Mouse (Mus musculus) kidney, adult 9 months (tissue): ENCODE data around the gene Dnajc8.
"Not testable (repeated sequence)": the region's sequence is repeated elsewhere in the genome, so short reads cannot be mapped to it uniquely, and the experiment has no call there.

Experiments
- DNase-seq: peaks from one replicate; pipeline ENCODE4 v3.0.0; 2022

Dnajc8 gene

DNA sequence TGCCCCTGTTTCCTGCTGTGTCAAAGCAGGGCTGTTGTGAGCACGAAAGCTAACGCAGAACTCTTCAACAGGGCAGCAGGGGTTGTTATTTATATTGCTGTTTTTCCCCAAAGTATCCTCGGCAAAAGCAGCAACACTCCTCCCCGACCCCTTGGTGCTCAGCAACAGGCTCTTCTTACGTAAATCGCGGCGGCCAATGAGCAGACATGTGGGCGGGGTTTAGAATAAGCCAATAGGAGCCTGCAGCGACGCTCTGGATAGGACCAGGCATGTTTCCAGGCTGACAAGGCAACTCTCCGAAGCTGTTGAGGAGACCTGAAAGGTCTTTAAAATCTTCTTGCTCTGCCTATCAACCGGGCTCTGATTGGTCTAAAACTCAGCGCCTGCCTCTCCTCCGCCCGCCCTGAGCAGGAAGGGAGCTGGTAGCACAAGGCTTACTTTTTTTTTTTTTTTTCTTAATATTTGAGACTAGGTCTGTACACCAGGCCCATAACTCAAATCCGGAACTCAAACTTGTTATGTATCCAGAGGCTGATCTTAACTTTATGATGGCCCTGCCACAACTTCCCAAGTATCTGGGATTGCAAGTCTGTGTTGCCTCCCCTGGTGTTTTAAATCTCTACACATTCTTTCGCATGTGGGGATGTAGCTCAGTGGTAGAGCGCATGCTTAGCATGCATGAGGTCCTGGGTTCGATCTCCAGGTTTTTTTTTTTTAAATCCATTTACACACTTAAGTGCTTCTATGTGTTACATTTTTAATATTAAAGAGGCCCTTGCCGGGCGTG, 19.8 kb upstream of the Dnajc8 start:
- peak; percentile 98 for DNase-seq

DNA sequence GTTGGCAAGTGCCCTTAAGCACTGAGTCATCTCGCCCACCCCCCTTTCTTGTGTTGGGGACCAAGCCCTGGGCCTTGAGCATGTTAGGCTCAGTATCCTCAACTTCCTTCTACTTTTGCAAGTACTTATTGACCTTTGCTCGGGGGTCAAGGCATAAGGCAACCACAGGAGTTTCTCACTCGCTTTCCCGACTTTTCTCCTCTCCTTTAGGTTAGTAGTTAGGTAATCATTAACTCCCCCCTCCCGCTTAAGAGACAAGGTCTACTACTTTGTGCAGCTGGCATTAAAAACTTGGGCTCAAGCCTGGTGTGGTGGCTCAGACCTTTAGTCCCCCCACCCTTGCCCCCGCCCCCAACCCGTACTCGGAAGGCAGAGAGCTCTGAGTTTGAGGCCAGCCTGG, 17.3 kb upstream of the Dnajc8 start:
- DNase-seq: peak; percentile 93

DNA sequence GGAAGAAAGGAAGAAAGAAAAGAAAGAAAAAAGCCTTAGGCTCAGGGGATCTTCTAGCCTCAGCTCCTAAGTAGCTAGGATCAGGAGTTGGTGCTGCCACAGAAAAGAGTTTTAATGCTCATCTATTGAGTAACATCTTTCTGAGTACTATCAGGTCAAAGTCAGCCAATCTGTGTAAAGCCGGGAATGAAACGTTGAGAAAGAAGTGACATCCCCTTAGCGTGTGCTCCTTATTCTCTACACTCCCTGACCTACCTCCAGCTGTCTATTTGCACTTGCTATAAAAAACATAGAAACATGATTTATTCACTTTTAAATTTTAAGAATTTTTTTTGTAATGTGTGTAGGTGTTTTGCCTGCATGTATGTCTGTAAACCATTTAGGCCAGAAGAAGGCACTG, 16.2 kb upstream of the Dnajc8 start:
- DNase-seq: no peak

DNA sequence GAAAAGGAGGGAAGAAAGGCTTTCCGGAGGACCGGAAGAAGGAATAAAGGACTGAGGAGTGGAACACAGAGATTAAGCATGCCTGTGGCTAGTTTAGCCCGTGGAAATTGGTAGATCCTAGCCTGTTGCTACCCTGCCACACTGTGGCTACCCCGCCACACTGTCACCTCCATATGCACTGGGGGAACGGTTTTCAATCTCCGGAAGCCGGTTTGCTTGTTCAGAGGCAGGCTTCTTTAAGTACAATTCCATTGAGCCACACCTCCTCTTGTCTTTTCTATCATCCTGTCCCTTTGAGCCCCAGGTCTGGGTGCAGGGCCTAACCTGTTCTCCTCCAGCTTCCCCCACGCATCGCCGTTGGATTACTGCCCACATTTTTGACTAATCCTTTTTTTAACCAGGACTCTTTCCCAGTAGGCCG, 11.0 kb upstream of the Dnajc8 start:
- no peak for DNase-seq

- no peak for DNase-seq
Observed at GRCm38 (mm10) chr4:132524808-132525207, 10.5 kb upstream of the Dnajc8 start.

- no peak for DNase-seq
Observed at GRCm38 (mm10) chr4:132526678-132527077, 8.7 kb upstream of the Dnajc8 start.

DNA sequence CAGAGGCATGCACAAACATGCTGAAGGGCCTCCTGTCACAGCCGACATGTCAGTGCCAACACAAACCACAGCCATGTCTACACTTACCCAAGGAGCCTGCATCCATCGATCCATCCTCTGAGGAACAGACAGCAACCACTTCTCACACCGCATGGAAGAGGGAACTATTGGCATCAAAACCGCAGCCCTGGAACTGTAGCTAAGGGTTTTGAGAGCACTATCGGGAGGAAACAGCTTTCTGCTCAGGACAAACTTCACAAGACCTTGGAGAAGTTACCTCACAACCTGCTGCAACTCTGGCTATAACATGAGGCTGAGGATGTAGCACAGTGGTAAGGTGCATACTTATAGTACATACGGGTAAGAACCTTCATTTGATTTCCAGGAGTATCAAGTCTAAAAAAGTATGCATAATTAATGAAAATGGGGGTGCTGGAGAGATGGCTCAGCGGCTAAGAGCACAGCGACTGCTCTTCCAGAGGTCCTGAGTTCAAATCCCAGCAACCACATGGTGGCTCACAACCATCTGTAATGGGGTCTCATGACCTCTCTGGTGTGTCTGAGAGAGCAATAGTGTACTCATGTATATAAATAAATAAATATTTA, 7.3 kb upstream of the Dnajc8 start:
- DNase-seq: no peak

GRCm38 (mm10) chr4:132529344-132529743, 6.0 kb upstream of the Dnajc8 start:
- DNase-seq: no peak

GRCm38 (mm10) chr4:132530033-132530804, 5.1 kb upstream of the Dnajc8 start:
- no peak for DNase-seq

- DNase-seq: peak; percentile 83
Observed at GRCm38 (mm10) chr4:132532496-132532895, 2.9 kb upstream of the Dnajc8 start.

DNA sequence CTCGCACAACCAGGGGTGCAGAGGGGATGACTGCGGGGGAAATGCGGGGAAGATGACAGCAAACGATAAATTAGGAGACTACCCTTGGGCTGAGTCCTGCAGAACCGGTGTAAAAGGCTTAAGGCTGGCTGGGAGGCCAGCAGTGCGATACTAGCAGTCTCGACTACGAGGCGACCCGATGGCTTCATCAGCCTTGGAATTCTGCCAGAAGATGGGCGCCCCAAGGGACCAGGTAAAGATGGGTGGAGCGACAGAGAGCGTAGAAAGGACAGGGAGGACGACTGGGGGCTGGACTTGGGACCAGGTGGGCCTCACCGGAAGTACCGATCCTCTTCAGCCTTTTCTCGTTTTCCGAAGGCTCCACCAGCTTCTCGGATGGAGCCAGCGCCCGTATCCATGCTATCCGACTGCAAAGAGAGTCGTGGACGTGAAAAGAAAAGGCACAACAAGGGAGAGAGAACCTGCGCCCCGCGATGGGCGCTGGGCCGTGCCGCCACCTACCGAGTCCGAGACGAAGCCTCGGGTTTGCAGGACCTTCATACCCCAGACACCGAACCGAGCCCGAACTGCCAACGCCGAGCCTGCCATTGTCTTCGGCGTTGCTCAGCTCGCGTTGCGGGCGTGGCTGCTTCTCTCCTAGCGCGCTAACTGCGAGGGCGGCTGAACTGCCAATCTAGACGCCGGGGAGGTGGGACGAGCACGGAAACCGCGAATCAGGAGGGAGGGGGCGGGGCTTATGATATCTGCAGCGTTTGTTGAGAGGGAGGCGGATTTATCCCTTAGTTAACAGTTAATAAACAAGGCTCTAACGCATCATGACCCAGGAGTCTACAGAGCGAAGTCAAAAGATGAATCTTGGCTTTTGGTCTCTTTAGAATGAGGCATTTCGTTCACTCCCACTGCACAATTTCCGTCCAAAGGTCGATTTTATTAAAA, 2.1 kb upstream of the Dnajc8 start, which contains the start of gene Atpif1:
TSS of gene Atpif1 (minus strand) at position 679 of the 936 bp plus-strand sequence.
- peak; percentile 91 for DNase-seq

DNA sequence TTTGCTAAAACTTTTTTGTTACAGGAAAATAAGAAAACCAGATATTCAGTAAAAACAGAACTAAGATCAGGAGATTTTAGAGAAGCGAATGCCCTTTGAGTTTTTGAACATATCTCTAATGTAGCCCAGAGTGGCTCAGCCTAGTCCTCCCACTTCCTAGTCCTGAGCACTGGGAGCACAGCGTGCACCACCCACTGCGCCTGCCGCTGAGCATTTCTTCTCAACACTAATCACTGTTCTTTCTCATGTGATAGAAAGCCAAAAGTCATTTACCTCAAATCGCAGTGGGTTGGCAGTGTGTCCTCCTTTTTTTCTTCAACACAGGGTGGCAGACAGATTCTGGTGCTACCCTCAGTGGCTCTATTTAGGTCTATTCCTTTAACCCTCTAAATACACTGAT, 4.1 kb downstream of the Dnajc8 start:
- no peak for DNase-seq

DNA sequence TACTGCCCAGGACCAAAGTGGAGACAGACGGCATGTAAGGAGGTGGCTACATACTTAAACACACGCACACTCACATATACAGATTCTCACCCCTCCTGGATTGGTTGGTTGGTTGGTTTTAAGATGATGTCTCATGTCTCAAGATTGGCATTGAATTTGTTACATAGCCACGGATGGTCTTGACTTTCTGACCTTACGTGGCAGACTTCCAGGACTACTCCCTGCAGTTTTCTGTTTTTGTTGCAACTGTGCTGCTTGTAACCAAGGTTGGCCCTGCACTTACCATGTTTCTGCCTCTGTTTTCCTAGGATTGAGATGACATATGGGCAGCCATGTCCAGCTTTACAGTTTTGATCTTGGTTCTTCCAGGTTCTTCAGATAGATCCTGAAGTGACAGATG, 6.1 kb downstream of the Dnajc8 start:
- no peak for DNase-seq

DNA sequence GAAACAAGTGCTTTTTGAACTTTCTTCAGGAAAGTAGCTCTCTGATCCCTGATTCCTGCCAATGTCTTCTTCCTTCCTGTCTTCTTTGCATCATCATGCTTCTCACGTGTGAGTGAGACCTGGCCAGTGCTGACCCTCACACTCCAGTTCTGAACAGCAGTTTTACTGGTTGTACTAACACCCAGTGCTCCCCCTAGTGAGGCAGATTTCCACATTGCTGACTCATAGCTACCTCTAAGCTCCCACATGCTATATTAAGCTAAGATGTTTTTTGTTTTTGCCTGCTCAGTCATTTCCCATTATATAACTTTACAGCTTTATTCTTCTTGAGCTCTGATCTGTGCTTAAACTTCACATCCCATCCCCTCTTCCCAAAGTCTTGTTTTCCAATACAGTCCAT, 7.4 kb downstream of the Dnajc8 start:
- DNase-seq: no peak

- peak; percentile 86 for DNase-seq
Observed at GRCm38 (mm10) chr4:132545851-132546250, 10.5 kb downstream of the Dnajc8 start.

- no peak for DNase-seq
Observed at GRCm38 (mm10) chr4:132554221-132554620, 18.9 kb downstream of the Dnajc8 start.

GRCm38 (mm10) chr4:132554653-132555052, 19.3 kb downstream of the Dnajc8 start:
- DNase-seq: no peak

DNA sequence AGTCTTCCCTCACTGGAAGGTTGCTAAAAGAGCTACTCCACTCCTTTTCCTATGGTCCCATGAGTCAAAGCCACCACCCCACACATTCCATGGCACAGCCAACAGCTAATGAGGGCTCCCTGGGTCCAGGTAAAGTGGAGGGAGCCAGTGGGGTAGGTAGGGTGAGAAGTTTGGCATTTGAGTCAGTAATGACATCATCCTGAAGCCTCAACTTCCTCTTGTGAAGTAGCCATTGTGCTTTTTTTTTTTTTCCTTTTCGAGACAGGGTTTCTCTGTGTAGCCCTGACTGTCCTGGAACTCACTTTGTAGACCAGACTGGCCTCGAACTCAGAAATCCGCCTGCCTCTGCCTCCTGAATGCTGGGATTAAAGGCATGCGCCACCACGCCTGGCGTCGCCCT, 20.2 kb downstream of the Dnajc8 start:
- DNase-seq: not testable (repeated sequence)

DNA sequence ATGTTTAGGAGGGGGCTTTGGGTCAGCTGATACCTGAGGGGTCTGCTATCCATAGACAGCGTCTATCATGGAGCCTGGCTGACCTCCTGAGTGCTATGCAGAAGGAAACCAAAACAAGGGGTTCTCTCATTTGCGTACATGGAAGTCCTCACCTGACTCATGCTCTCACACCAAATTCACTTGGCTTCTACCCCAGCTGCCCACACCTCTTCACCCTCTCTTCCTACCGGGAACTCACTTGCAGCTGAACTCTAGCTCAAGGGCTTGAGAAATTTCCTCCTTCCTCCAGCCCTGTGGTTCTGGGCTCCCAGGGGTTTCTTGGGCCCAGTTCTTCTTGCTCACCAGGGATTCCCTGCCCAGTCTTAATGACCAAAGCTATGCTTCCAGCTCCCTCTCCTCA, 27.9 kb downstream of the Dnajc8 start:
- DNase-seq: no peak

DNA sequence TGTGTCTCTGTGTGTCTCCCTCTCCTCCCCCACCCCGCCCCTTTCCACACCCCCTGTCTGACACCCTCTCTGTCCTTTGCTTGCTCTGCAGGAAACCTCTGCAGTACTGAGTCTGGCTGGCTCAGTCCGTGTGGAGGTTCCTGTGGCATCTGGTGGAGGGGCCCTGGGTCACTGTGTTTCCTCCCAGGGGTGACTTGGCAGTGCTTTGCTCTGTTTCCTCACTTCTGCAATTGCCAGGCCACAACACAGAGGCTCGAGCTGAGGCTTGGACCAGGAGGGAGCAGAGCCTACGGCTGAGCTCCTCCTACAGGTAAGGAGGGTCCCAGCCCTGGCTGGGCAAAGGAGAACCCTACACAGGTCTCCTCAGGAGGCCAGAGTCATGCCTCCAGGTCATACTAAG, 28.6 kb downstream of the Dnajc8 start, which contains the start of gene Ptafr:
TSS of gene Ptafr (plus strand) at position 103 of the 400 bp plus-strand sequence.
- DNase-seq: no peak

DNA sequence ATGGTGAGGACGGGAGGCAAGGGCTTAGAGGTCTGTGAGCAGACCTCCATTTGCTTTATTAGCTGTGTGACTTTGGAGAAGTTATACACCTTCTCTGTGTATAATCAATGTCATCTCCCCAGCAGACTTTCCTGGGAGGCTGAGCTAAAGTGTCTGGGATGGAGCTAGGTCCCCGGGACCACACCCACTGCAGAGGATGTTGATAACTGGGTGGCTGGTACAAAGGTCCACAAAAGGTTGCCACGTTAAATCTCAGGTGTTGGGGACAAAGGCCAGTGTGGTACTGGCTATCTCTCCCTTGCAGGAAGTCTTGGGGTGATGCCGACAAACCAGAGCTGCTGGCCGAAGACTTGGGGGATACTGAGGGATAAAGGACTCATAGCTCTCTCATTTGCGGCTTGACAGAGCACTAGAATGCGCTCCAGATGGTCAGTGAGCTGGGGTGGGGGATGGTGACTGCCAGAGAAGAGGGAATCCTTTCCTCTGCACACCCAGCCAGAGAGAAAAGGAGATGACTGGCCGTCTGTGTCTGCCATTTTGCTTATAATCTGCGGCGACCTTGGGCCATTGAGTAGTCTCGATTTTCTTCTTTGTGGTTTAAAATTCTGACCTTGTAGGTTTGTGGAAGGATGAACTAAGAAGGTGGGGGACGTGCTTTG, 29.9 kb downstream of the Dnajc8 start:
- DNase-seq: no peak

DNA sequence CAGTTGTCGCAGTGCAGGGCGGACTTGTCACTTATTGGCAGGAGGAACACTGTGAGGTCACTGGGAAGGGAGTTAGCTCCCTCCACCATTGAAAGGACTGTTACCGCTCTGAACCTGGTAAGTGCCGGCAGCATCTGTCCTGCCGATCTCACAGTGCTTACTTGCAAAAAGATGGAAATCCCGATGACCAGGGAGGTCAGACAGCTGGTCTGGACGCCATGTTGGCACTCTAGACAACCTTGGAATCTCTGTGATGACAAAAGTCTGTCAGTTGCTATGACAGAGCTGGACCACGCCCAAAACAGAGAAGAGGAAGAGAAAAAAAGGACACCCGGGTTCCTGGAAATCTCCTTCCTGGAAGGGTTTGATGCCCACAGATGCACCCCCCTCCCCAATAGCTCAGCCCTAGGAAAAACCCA, 32.0 kb downstream of the Dnajc8 start:
- DNase-seq: no peak
